Comparison of ENCODE assay signal across 16 mouse cellular contexts in the genomic region with DNA sequence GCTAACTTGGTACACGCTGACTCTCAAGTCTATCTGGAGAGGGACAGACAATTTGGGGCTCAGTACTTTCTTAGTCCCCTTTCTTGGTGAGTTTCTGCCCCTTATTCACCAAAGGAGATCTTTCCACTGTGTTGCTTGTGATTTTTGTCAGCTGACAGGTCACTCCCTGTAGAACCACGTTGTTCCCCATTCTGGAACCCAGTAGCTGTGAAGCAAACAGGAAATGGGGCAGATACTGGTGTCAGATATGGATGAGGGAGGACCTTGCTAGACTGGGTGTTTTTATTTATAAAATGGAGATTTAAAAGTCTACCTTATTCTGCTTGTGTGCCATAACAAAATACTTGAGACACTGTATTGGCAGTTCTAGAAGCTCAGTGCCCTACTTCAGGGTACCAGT.
"Had no signal": no experiment of that assay in that cellular context is flagged by ENCODE, and none has a peak within 500 bp of the region (broad histone marks: within the 10 kb centered on the region; RNA-seq: fewer than 3 reads in every experiment).

No protein-coding gene starts in this region.

- DNase-seq: kidney, adult 8-10 months; kidney, postnatal 36 days; layer of hippocampus, adult 9-11 months; layer of hippocampus, postnatal 36 days; left cerebral cortex, postnatal 4 days; lung, adult 18-20 months; right cerebral cortex, postnatal 14 days; thymus, postnatal 36 days had no signal

- H3K4me3 ChIP-seq: limb, embryonic 13.5 days; midbrain, embryonic 13.5 days; myocyte; neural tube, embryonic 12.5 days had no signal

- H3K36me3 ChIP-seq: limb, embryonic 13.5 days; midbrain, embryonic 13.5 days; neural tube, embryonic 12.5 days had no signal

- H3K27me3 ChIP-seq: limb, embryonic 13.5 days; midbrain, embryonic 13.5 days; neural tube, embryonic 12.5 days had no signal

- H3K9me3 ChIP-seq: limb, embryonic 13.5 days; midbrain, embryonic 13.5 days; neural tube, embryonic 12.5 days had no signal

- H3K27ac ChIP-seq: kidney, postnatal 0 days; limb, embryonic 13.5 days; liver, embryonic 14.5 days; macrophage; midbrain, embryonic 13.5 days; neural tube, embryonic 12.5 days had no signal

- ATAC-seq: intestine, postnatal 0 days; midbrain, embryonic 13.5 days had no signal

- H3K4me2 ChIP-seq: limb, embryonic 13.5 days; midbrain, embryonic 13.5 days; neural tube, embryonic 12.5 days had no signal

- H3K4me1 ChIP-seq: limb, embryonic 13.5 days; midbrain, embryonic 13.5 days; neural tube, embryonic 12.5 days had no signal

- H3K9ac ChIP-seq: limb, embryonic 13.5 days; liver, embryonic 14.5 days; midbrain, embryonic 13.5 days; neural tube, embryonic 12.5 days had no signal
